7 mouse cellular contexts compared by ENCODE assay signal in genomic region chr11:23665798-23666501, GRCm38 (mm10). TPM values are rescaled to one million over a fixed set of nuclear protein-coding genes. Genes with fewer than 3 reads are reported as not detected.
DNase-seq lines count a peak whose midpoint lies in the region; ATAC-seq and TF ChIP-seq lines count a peak whose summit lies in the region.

Pex13 (minus strand) TSS chr11:23665959.

- peak; percentile 92 for DNase-seq in adrenal gland, postnatal 25 days
- peak; percentile 95 for DNase-seq in heart, adult 18-20 months
- peak; percentile 95 for DNase-seq in kidney, adult 2 months
- DNase-seq in spleen, adult 2 months (ENCODE audit: low read depth in 1 of 2, low spot score in 2 of 2) = peak; percentile 71 to 87

- no peaks in the 10 kb centered on the region for H3K36me3 ChIP-seq in embryonic facial prominence, embryonic 12.5 days
- no peaks in the 10 kb centered on the region for H3K36me3 ChIP-seq in kidney, adult 2 months (ENCODE audit: control insufficient read depth, insufficient read depth, low read length)
- H3K36me3 ChIP-seq in limb, embryonic 12.5 days = peaks cover 12% of the 10 kb centered on the region; the same call in 1 of the 2 replicates
- H3K36me3 ChIP-seq in midbrain, embryonic 15.5 days (replicated peaks) = no peaks in the 10 kb centered on the region
- H3K36me3 ChIP-seq in spleen, adult 2 months (ENCODE audit: control insufficient read depth, insufficient read depth, low read length) = no peaks in the 10 kb centered on the region

- peak; percentile 98 for ATAC-seq in embryonic facial prominence, embryonic 12.5 days (ENCODE audit: insufficient number of reproducible peaks, insufficient read depth, low FRiP score, low TSS enrichment)
- ATAC-seq in limb, embryonic 12.5 days (ENCODE audit: insufficient number of reproducible peaks, insufficient read depth, low FRiP score, low TSS enrichment, low read depth) = peak; percentile 98
- peak; percentile 98 for ATAC-seq in midbrain, embryonic 15.5 days (replicated peaks)

- under 1% methylated on average over 48 of the region's 49 CpGs for WGBS in embryonic facial prominence, embryonic 12.5 days
- under 1% methylated on average over 49 of the region's 49 CpGs for WGBS in kidney, adult 2 months
- under 1% methylated on average over 49 of the region's 49 CpGs for WGBS in limb, embryonic 12.5 days
- under 1% methylated on average over 49 of the region's 49 CpGs for WGBS in midbrain, embryonic 15.5 days
- WGBS in spleen, adult 2 months = under 1% methylated on average over 49 of the region's 49 CpGs

- H3K4me2 ChIP-seq in embryonic facial prominence, embryonic 12.5 days (replicated peaks) = peak within 1 kb of the TSS; percentile 52
- H3K4me2 ChIP-seq in limb, embryonic 12.5 days = peak within 1 kb of the TSS; percentile 62
- H3K4me2 ChIP-seq in midbrain, embryonic 15.5 days = peak within 1 kb of the TSS; percentile 58

- peak within 1 kb of the TSS; percentile 92 for H3K9ac ChIP-seq in embryonic facial prominence, embryonic 12.5 days
- peak within 1 kb of the TSS; percentile 93 for H3K9ac ChIP-seq in limb, embryonic 12.5 days (replicated peaks)
- peak within 1 kb of the TSS; percentile 89 for H3K9ac ChIP-seq in midbrain, embryonic 15.5 days

- H3K27me3 ChIP-seq in embryonic facial prominence, embryonic 12.5 days = no peaks in the 10 kb centered on the region
- H3K27me3 ChIP-seq in kidney, adult 2 months (replicated peaks; ENCODE audit: control insufficient read depth, insufficient read depth, low read length) = no peaks in the 10 kb centered on the region
- H3K27me3 ChIP-seq in limb, embryonic 12.5 days = no peaks in the 10 kb centered on the region
- H3K27me3 ChIP-seq in midbrain, embryonic 15.5 days (replicated peaks) = no peaks in the 10 kb centered on the region
- no peaks in the 10 kb centered on the region for H3K27me3 ChIP-seq in spleen, adult 2 months (ENCODE audit: control insufficient read depth, insufficient read depth, low read length)

- no peak for TF ChIP-seq CTCF in kidney, adult 2 months (conservative IDR thresholded peaks at IDR 0.05; ENCODE audit: insufficient read depth, insufficient read length, low read depth, low read length)
- TF ChIP-seq CTCF in spleen, adult 2 months (IDR thresholded peaks at IDR 0.05; ENCODE audit: extremely low read depth, insufficient read depth, insufficient read length, insufficient replicate concordance) = no peak

- no peaks in the 10 kb centered on the region for H3K9me3 ChIP-seq in embryonic facial prominence, embryonic 12.5 days
- H3K9me3 ChIP-seq in limb, embryonic 12.5 days = no peaks in the 10 kb centered on the region
- H3K9me3 ChIP-seq in midbrain, embryonic 15.5 days = no peaks in the 10 kb centered on the region

- peak within 1 kb of the TSS; percentile 96 for H3K4me3 ChIP-seq in embryonic facial prominence, embryonic 12.5 days
- peak within 1 kb of the TSS; percentile 94 for H3K4me3 ChIP-seq in kidney, adult 2 months (ENCODE audit: insufficient read depth, low read depth, low read length)
- H3K4me3 ChIP-seq in limb, embryonic 12.5 days (replicated peaks) = peak within 1 kb of the TSS; percentile 84
- H3K4me3 ChIP-seq in midbrain, embryonic 15.5 days = peak within 1 kb of the TSS; percentile 86
- H3K4me3 ChIP-seq in spleen, adult 2 months (ENCODE audit: extremely low read depth, insufficient read depth, insufficient read length) = peak within 1 kb of the TSS; percentile 96

- 0 out of 2 replicates have a peak, but pooled peaks cover 7% of the 10 kb centered on the region for H3K4me1 ChIP-seq in embryonic facial prominence, embryonic 12.5 days
- H3K4me1 ChIP-seq in kidney, adult 2 months (ENCODE audit: control insufficient read depth, insufficient read depth, low read length) = peaks cover 11% of the 10 kb centered on the region
- peaks cover 21% of the 10 kb centered on the region for H3K4me1 ChIP-seq in limb, embryonic 12.5 days (replicated peaks)
- peaks cover 20% of the 10 kb centered on the region for H3K4me1 ChIP-seq in midbrain, embryonic 15.5 days
- H3K4me1 ChIP-seq in spleen, adult 2 months (ENCODE audit: control insufficient read depth, insufficient read depth, insufficient read length) = no peaks in the 10 kb centered on the region; the same call in 1 of the 2 replicates

- TF ChIP-seq POLR2A in kidney, adult 2 months (IDR thresholded peaks at IDR 0.05; ENCODE audit: low read depth, low read length) = peak; percentile 38
- TF ChIP-seq POLR2A in spleen, adult 2 months (IDR thresholded peaks at IDR 0.05; ENCODE audit: low read depth, low read length) = peak; percentile 50

- peak within 1 kb of the TSS; percentile 94 for H3K27ac ChIP-seq in embryonic facial prominence, embryonic 12.5 days
- peak within 1 kb of the TSS; percentile 87 for H3K27ac ChIP-seq in kidney, adult 2 months (ENCODE audit: insufficient read depth, low read depth, low read length)
- H3K27ac ChIP-seq in limb, embryonic 12.5 days = peak within 1 kb of the TSS; percentile 96
- H3K27ac ChIP-seq in midbrain, embryonic 15.5 days = peak within 1 kb of the TSS; percentile 96
- peak within 1 kb of the TSS; percentile 93 for H3K27ac ChIP-seq in spleen, adult 2 months (ENCODE audit: insufficient read depth, low read length)

RNA-seq across cellular contexts. Expression of gene Pex13, which starts in this region (rescaled TPM):
- total RNA-seq in adrenal gland, postnatal 25 days (2021) = 73.2 and 92.9 TPM in 2 replicates
- polyA plus RNA-seq in embryonic facial prominence, embryonic 12.5 days (2016; fragmentation: Nextera tagmentation; extraction: Ambion mirVana) = 38.4 and 40.0 TPM in 2 replicates
- 10 to 100 TPM; 29.7 to 36.9 TPM for total RNA-seq in heart, adult 18-20 months (2021)
- polyA plus RNA-seq in kidney, adult 2 months (2012; rRNA removed) = 10.1 and 11.5 TPM in 2 replicates
- polyA plus RNA-seq in limb, embryonic 12.5 days (2016; fragmentation: Nextera tagmentation; extraction: Ambion mirVana) = 47.9 and 49.7 TPM in 2 replicates
- polyA plus RNA-seq in midbrain, embryonic 15.5 days (2015; fragmentation: Nextera tagmentation; extraction: Ambion mirVana) = 29.6 and 30.5 TPM in 2 replicates
- polyA plus RNA-seq in spleen, adult 2 months (2012; rRNA removed) = 2.6 and 2.9 TPM in 2 replicates

Comparison
In these comparisons a context has a peak if more than half of its experiments do, and no peak if none do; other contexts are left out.
1. Peak in every context shown above with its lines: DNase-seq, ATAC-seq, H3K4me3 ChIP-seq and H3K27ac ChIP-seq.